Mouse (Mus musculus): ENCODE measurements around the gene Ets2.

DNA sequence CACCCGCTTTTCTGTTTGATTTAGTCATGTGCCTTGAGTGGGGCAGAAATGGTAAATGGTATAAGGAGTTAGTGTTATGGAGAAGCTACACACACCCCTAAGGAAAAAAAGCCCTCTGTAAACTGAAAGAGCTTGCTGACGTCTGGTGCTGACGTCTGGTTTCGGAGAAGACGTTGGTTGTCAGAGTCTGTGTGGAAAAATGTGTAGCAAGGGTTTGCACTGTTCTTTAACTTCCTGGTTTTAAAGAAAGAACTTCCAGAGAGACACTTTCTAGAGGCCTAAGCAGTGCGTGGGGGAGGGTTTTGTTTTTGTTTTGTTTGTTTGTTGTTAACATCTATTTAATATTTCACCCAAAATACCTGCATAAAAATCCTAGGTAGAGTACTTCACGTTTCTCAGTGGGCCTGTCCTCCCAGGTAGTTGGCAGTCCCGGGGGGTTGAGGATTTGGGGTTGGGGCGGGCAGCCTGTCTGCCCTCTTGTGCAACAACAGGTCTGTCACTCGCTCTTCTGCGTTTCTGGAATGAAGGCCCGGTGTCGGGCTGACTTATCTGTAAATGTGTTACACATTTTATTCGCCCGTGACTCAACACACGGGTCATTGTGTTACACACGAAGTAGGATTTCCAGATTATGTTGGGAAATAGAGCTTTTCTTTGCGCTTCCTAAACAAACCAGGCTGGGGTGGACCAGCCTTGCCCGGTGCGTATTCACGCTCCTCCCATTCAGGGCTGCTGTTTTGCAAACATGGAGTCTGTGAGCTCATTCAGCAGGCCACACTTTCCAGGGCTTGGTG lies 6.5 kb downstream of the Ets2 start:
- TF ChIP-seq POLR2A (IDR thresholded peaks at IDR 0.05; ENCODE audit: borderline replicate concordance, extremely low read depth, low read depth, low read length) = no peak
- TF ChIP-seq CTCF (IDR thresholded peaks at IDR 0.05; ENCODE audit: insufficient read depth, low read length) = no peak

Data from lung, adult 2 months (tissue).